Mouse (Mus musculus) olfactory bulb, adult 2 months (tissue): Measurements from ENCODE around the gene Vrk3. TPM values are rescaled to one million over a fixed set of nuclear protein-coding genes. Genes with fewer than 3 reads are reported as not detected.

Experiments used
- H3K27ac ChIP-seq: fragments of 200-500 bp; 2 replicates; pipeline ENCODE4 v1.5.1; 2012; ENCODE audit warnings: low read depth, low read length; ENCODE audit not compliant: insufficient read depth
- H3K4me1 ChIP-seq: fragments of 200-500 bp; 2 replicates; pipeline ENCODE4 v1.6.1; 2012; ENCODE audit warnings: low read length; ENCODE audit not compliant: control insufficient read depth, insufficient read depth
- H3K4me3 ChIP-seq: fragments of 200-500 bp; 2 replicates; pipeline ENCODE4 v1.5.1; 2012; ENCODE audit warnings: mild to moderate bottlenecking, low read depth, low read length, moderate library complexity; ENCODE audit not compliant: insufficient read depth
- CTCF ChIP-seq: fragments of 200-500 bp; IDR thresholded peaks from 2 replicates; pipeline ENCODE4 v1.5.1; 2012; ENCODE audit warnings: low read depth, mild to moderate bottlenecking, low read length, moderate library complexity; ENCODE audit not compliant: insufficient read depth
- POLR2A ChIP-seq: fragments of 200-500 bp; IDR thresholded peaks from 2 replicates; pipeline ENCODE4 v1.6.1; 2012; ENCODE audit warnings: mild to moderate bottlenecking, low read depth, low read length, moderate library complexity; ENCODE audit not compliant: insufficient read depth
- WGBS: fragments of 180-500 bp; shearing (Covaris S2); methylation state at CpG from one replicate; pipeline ENCODE4 v1.1.7; 2018; 5-methylcytosine and 5-hydroxymethylcytosine counted together
- polyA plus RNA-seq: library from polyadenylated mRNA; stranded (reverse); fragments of >200 nt; gene quantifications from 2 replicates; pipeline ENCODE4 v1.2.4, GENCODE M21; 2012; ENCODE audit warnings: low replicate concordance; ENCODE audit not compliant: missing spikeins, insufficient read depth, insufficient read length

Gene Vrk3
- polyA plus RNA-seq, 1 experiment, result not detected

DNA sequence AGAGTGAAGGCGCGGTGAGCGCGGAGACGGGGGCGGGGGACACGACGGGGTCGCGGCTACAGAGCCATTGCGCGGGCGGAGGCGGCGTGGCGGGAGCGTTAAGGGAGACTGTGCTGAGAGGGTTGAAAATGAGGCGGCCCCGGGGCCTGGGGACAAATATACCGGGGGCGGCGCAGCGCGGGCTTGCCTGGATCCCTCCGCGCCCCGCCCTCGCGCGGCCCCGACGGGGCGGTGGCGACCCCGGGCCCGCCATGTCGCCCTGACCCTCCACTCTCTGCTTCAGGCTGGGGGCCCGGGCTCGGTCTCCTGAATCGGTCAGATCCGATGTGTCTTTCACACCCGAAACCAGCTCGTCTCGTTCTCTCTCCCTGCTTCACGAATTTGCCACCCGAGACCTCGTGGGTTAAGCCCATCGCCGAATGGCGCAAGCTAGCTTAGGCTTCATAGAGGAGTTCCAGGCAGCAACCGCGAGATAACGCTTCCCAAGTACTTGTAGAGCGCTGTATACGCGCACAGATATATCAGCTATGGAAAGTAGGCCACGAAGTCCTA, 68.3 kb downstream of the Vrk3 start, which contains the start of gene Atf5:
TSS of gene Atf5 (minus strand) at position 189 of the 552 bp plus-strand sequence.
- Histone ChIP-seq H3K27ac (peak within 1 kb of the TSS; percentile 95), H3K4me3 (peak within 1 kb of the TSS; percentile 100), H3K4me1 (peaks cover 13% of the 10 kb centered on the region)
- TF ChIP-seq POLR2A, result no peak
- no peak for TF ChIP-seq CTCF
- WGBS, result under 1% methylated on average over 56 of the region's 57 CpGs

DNA sequence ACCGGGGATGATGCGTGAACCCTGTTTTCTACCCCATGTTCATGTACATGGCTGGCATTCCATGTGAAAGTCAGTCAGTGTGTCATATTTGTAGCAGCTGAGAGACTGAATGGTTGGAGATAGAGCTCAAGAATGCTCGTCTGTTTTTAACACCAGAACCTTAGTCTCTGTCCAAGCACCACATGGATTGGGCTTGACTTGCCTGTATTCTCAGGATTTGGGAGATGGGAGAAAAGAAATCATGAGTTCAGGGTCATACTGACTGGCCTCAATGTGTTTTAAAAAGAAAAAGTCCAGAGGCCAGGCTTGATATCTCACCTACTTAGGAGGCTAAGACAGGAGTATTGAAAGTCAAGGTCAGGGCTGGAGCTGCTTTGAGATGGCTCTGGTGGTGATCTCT, 69.2 kb downstream of the Vrk3 start:
- TF ChIP-seq POLR2A, result no peak
- WGBS, result 12% methylated on average over 3 of the region's 3 CpGs
- H3K4me3 ChIP-seq, result peak overlapping the region; percentile 100; the same call in 1 of the 2 replicates
- no peak overlapping the region; the same call in 1 of the 2 replicates for H3K27ac ChIP-seq
- peaks cover 15% of the 10 kb centered on the region for H3K4me1 ChIP-seq

DNA sequence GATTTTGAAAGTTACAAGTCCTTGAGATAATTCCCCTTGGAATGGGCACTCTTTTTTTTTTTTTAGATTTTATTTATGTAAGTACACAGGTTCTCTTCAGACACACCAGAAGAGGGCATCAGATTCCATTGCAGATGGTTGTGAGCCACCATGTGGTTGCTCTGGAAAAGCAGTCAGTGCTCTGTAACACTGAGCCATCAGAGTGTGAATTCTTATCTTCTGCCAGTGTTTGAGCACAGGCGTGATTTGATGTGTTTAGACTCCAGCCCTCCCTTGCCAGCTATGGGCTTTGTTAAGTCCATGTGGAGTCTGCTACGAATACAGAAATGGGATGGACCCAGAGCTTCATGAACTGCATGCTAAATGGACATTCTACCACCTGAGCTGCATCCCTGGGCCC, 70.0 kb downstream of the Vrk3 start:
- TF ChIP-seq CTCF (no peak), POLR2A (no peak)
- no peak overlapping the region for H3K27ac ChIP-seq
- H3K4me3 ChIP-seq, result no peak overlapping the region
- whole genome bisulfite sequencing, result 18% methylated on average over 2 of the region's 2 CpGs
- H3K4me1 ChIP-seq, result peaks cover 15% of the 10 kb centered on the region

DNA sequence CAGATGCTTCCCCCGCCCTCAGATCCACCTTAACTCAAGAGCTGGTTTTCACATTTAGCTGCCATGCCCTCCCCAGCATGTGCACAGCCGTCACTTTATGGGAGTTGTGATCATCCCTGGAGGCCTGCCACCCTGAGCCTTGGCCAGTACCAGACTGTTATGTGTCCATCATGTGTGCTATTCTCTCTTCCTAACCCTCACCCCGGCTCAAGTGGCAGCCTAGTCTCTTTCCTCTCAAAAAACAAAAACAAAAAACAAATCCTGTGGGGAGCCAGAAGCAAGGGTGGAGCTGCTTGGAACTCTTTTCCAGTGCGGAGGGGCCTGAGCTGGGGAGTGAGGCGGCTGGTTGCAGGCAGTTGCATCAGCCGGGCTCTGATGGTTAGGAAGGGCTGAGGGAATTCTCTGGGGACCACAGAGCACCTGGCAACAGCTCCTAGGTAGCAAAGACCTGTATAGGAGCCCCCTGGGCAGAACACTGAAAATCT, 70.6 kb downstream of the Vrk3 start:
- H3K4me1 ChIP-seq, result peaks cover 15% of the 10 kb centered on the region
- no peak for TF ChIP-seq POLR2A
- TF ChIP-seq CTCF, result no peak
- peak overlapping the region; percentile 15; the same call in 1 of the 2 replicates for H3K4me3 ChIP-seq
- H3K27ac ChIP-seq, result no peak overlapping the region
- 26% methylated on average over 6 of the region's 6 CpGs for WGBS

DNA sequence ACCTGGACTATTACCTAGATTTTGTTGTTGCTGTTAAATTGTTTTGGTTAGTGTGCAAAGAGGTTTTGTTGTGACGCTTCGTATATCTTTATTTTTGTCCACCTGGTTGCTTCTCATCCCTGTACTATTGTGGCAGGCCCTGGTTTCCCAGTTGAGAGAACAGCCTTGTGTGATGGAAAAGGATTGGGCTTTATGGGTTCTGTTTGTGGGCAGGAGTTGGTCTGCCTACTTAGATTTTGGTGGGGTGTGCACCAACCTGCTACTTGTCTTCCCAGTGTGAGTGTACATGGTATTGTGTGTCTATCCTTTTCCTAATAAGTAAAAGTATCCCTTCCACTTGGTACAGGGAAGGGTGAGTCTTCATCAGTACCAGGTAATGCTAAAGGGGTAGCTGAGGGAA, 71.2 kb downstream of the Vrk3 start:
- TF ChIP-seq POLR2A (no peak), CTCF (no peak)
- H3K27ac ChIP-seq, result no peak overlapping the region
- WGBS, result 79% methylated on average over 2 of the region's 2 CpGs
- H3K4me3 ChIP-seq, result no peak overlapping the region
- peaks cover 15% of the 10 kb centered on the region for H3K4me1 ChIP-seq

DNA sequence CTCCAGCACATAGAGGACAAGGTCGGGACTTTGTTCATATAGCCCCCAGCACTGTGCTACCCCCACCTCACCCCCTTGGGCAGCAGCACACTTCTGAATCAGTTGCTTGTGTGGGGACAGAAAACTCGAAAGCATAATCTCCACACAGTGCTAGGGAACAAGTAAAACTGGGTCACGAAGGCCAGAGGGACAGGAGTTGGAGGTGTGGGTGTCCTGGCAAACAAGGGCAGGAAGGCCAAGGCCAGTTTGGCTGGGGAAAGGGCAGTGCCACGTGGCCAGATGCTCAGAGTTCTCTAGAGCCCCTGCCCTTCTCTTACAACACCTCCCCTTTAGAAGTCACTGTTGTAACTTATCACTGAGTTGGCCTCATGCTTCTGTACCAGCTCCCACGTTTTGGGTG, 71.7 kb downstream of the Vrk3 start:
- 44% methylated on average over 5 of the region's 5 CpGs for WGBS
- H3K27ac ChIP-seq, result no peak overlapping the region
- H3K4me1 ChIP-seq, result peaks cover 15% of the 10 kb centered on the region
- no peak overlapping the region for H3K4me3 ChIP-seq
- TF ChIP-seq POLR2A (no peak), CTCF (no peak)

DNA sequence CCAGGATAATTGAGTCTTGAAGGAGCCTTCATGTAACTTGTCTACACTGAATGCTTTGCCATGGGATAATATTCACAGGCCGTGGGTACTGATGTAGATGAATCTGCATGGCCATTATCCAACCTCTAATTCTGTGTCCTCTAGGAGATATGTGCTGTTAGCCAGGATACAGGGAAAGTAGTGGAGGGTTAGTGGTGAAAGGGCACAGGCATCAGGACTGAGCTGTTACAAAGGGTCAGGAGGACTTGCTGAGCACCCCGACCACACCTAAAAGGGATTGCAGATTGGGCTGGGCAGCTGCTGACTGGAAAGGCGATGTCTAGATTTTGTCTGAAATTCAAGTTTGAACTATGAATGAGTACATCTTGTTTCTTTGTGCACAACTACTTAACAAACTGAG, 72.3 kb downstream of the Vrk3 start:
- Histone ChIP-seq H3K4me1 (peaks cover 12% of the 10 kb centered on the region), H3K4me3 (no peak overlapping the region), H3K27ac (no peak overlapping the region)
- TF ChIP-seq POLR2A (no peak), CTCF (no peak)
- 78% methylated on average over 3 of the region's 3 CpGs for WGBS

DNA sequence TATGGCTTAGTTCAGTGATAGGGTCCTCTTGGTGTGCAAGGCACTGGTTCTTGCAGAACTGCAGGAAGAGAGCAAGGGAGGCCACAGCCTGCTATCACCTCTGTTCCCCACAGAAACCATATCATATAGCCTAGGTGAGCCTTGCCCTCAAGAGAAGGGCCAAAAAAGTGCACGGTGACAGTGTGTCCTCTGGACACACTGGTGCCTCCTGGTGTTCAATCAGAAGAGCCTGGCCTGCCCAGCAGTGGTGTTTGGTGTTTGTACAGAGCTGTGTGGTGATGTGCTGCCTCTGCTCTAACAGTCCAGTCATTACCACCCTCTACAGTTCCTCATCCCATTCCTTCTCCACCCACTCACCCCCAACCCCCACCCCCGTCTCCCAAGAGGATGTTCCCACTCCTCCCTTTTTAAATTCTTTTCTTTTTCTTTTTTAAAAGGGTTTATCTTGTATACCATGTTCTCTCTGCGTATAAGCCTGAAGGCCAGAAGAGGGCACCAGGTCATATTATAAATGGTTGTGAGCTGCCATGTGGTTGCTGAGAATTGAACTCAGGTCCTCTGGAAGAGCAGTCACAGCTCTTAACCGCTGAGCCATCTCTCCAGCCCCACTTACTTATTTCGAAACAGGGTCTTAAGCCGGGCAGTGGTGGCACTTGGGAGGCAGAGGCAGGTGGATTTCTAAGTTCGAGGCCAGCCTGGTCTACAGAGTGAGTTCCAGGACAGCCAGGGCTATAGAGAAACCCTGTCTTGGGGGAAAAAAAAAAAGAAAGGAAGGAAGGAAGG, 73.6 kb downstream of the Vrk3 start:
- H3K4me3 ChIP-seq, result no peak overlapping the region
- no peak for TF ChIP-seq CTCF
- TF ChIP-seq POLR2A, result no peak
- no peak overlapping the region for H3K27ac ChIP-seq
- H3K4me1 ChIP-seq, result peaks cover 12% of the 10 kb centered on the region
- WGBS, result 84% methylated on average over 7 of the region's 7 CpGs

DNA sequence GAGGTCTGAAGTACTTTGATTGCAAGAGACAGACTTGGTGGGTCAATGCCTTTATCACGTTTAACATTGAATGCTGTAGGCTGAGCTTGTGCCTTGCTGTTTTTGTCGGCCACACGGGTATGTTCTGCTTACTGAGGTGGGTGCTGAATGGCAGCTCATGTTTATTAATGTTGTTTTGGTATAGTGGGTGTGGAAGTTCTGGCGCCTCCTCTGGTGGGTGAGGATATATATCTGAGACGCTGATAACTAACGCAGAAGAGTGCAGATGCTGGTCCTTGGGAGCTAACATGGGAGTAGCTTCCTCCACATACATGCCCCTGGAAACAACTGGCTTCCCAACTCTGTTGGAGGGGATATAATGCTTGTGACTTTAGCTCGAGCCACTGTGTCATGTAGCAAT, 75.2 kb downstream of the Vrk3 start:
- Histone ChIP-seq H3K4me3 (no peak overlapping the region), H3K4me1 (peaks cover 12% of the 10 kb centered on the region), H3K27ac (no peak overlapping the region)
- WGBS, result 18% methylated on average over 7 of the region's 7 CpGs
- TF ChIP-seq CTCF, result no peak
- no peak for TF ChIP-seq POLR2A
